Mouse (Mus musculus): ENCODE measurements around the gene Plppr1.
"Not testable (repeated sequence)": the region's sequence is repeated elsewhere in the genome, so short reads cannot be mapped to it uniquely, and the experiment has no call there.

Plppr1 gene

DNA sequence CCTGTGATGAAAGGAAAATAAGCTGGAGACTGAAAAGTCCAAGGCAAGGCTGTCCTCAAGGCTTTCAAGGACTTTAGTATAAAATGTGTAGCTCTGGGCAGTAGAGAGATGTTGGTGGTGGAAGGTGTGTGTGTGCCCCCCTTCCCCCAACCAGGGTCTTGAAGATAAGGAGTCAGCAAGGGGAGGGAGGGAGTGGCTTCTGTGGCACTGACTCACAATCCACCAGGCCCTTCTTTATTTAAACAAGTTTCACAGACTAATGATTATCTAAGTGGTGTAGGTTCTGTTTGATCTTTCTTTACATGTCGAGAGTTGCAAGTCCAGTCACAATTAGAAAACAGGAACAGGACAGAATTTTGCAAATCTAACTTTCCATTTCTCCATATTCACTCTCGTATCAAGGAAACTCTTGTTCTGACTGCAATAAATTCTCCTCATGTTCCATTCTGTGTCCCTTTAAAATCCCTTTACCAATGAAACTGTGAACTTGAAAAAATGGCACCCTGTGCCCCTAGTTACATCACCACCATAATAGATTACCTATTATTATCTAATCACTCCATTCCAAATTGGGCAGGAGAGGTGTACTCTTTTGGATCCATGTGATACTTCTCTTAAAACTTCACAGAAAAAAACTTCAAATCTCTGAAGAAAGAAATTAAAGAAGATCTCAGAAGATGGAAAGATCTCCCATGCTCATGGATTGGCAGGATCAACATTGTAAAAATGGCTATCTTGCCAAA is 324.7 kb downstream of the Plppr1 start:
- not testable (repeated sequence) for DNase-seq (ENCODE audit: low read depth)

- no peak for DNase-seq (ENCODE audit: low read depth)
Observed at GRCm38 (mm10) chr4:49386873-49387272, 327.8 kb downstream of the Plppr1 start.
